Mouse (Mus musculus) embryo, embryonic 11 days (tissue): Measurements from ENCODE around the gene F12.

Source experiments
- DNase-seq: peaks from one replicate; pipeline ENCODE4 v3.0.0-alpha.2; 2015

F12 gene

GRCm38 (mm10) chr13:55426613-55427012 lies at the start of gene F12:
TSS of gene F12 (minus strand) at chr13:55426793.
- no peak for DNase-seq

GRCm38 (mm10) chr13:55476256-55476655 lies 49.7 kb upstream of the F12 start:
- DNase-seq: no peak

GRCm38 (mm10) chr13:55475750-55476149 lies 49.2 kb upstream of the F12 start:
- no peak for DNase-seq

GRCm38 (mm10) chr13:55474621-55475069 lies 48.1 kb upstream of the F12 start:
- DNase-seq: peak; percentile 85

GRCm38 (mm10) chr13:55473961-55474360 lies 47.4 kb upstream of the F12 start:
- DNase-seq: no peak

- peak; percentile 69 for DNase-seq
Measured at GRCm38 (mm10) chr13:55473076-55473831, 46.7 kb upstream of the F12 start.

- DNase-seq: peak; percentile 81
Measured at GRCm38 (mm10) chr13:55472132-55473022, 45.8 kb upstream of the F12 start.

GRCm38 (mm10) chr13:55471819-55472131 lies 45.2 kb upstream of the F12 start:
- DNase-seq: no peak

- DNase-seq: peak; percentile 93
Measured at GRCm38 (mm10) chr13:55471156-55471818, 44.7 kb upstream of the F12 start.

GRCm38 (mm10) chr13:55470372-55470771 lies 43.8 kb upstream of the F12 start:
- DNase-seq: no peak

- peak; percentile 70 for DNase-seq
Measured at GRCm38 (mm10) chr13:55468851-55469560, 42.4 kb upstream of the F12 start.

GRCm38 (mm10) chr13:55465830-55466440 lies 39.3 kb upstream of the F12 start:
- DNase-seq: no peak

GRCm38 (mm10) chr13:55465184-55465583 lies 38.6 kb upstream of the F12 start:
- peak; percentile 53 for DNase-seq

GRCm38 (mm10) chr13:55464027-55464884 lies 37.7 kb upstream of the F12 start, which contains the start of gene Prr7:
TSS of gene Prr7 (plus strand) at chr13:55464267.
- DNase-seq: peak; percentile 91

- DNase-seq: no peak
Measured at GRCm38 (mm10) chr13:55463399-55464026, 36.9 kb upstream of the F12 start.

GRCm38 (mm10) chr13:55462965-55463364 lies 36.4 kb upstream of the F12 start:
- no peak for DNase-seq

- DNase-seq: no peak
Measured at GRCm38 (mm10) chr13:55451785-55452549, 25.4 kb upstream of the F12 start.

- no peak for DNase-seq
Measured at GRCm38 (mm10) chr13:55451296-55451695, 24.7 kb upstream of the F12 start.

- DNase-seq: no peak
Measured at GRCm38 (mm10) chr13:55450511-55450980, 24.0 kb upstream of the F12 start.
